Mouse (Mus musculus) hindlimb bud, embryonic 11.5 days (tissue): ENCODE results near the gene Btbd35f16.
"Not testable (repeated sequence)": the region's sequence is repeated elsewhere in the genome, so short reads cannot be mapped to it uniquely, and the experiment has no call there.

Source experiments
- DNase-seq: peaks from one replicate; pipeline ENCODE4 v3.0.0-alpha.2; 2012; ENCODE audit warnings: low read depth, low spot score; ENCODE audit errors: extremely low spot score

The Btbd35f16 gene

GRCm38 (mm10) chrX:3956902-3957301 is at the start of gene Btbd35f16:
Gene Btbd35f16, minus strand, starts transcription at chrX:3957002.
- not testable (repeated sequence) for DNase-seq
